Mouse (Mus musculus) layer of hippocampus, adult 2 months (tissue): Measurements from ENCODE around the gene R3hcc1l. TPM values are rescaled to one million over a fixed set of nuclear protein-coding genes. Genes with fewer than 3 reads are reported as not detected.

Experiments used
- DNase-seq, 2 experiments: peaks; one replicate each; pipeline ENCODE4 v3.0.0; 2022; ENCODE audit warnings: low spot score in 2 of 2
- H3K27ac ChIP-seq: fragments of 200-600 bp; 2 replicates; pipeline ENCODE4 v1.8.1; 2022
- H3K4me3 ChIP-seq: fragments of 200-600 bp; 2 replicates; pipeline ENCODE4 v1.8.1; 2022; ENCODE audit warnings: mild to moderate bottlenecking
- CTCF ChIP-seq: fragments of 200-600 bp; conservative IDR thresholded peaks from 2 replicates; pipeline ENCODE4 v1.8.1; 2022; ENCODE audit warnings: antibody characterized with exemption, mild to moderate bottlenecking, moderate library complexity
- long read RNA-seq, 2 experiments: library from polyadenylated mRNA; stranded (forward); transcript quantifications; one replicate each; pipeline ENCODE4 v2.0.0; 2021; ENCODE audit warnings: borderline mapping rate in 2 of 2
- total RNA-seq, 2 experiments: library from RNA; stranded (reverse); gene quantifications; 2 replicates each; pipeline ENCODE4 v1.2.3; 2021

The R3hcc1l gene
- total RNA-seq, result 10 to 100 TPM; 27.4 to 27.5 TPM
- long read RNA-seq, experiment 1, full-length matches to known transcripts, result 5 of 6 reads
- long read RNA-seq, experiment 1, partial matches to known transcripts, result 0 of 6 reads
- long read RNA-seq, experiment 1, other reads (novel, unspliced or antisense), result 1 of 6 reads
- long read RNA-seq, experiment 2, full-length matches to known transcripts, result 14 of 17 reads
- long read RNA-seq, experiment 2, partial matches to known transcripts, result 1 of 17 reads
- long read RNA-seq, experiment 2, other reads (novel, unspliced or antisense), result 2 of 17 reads

DNA sequence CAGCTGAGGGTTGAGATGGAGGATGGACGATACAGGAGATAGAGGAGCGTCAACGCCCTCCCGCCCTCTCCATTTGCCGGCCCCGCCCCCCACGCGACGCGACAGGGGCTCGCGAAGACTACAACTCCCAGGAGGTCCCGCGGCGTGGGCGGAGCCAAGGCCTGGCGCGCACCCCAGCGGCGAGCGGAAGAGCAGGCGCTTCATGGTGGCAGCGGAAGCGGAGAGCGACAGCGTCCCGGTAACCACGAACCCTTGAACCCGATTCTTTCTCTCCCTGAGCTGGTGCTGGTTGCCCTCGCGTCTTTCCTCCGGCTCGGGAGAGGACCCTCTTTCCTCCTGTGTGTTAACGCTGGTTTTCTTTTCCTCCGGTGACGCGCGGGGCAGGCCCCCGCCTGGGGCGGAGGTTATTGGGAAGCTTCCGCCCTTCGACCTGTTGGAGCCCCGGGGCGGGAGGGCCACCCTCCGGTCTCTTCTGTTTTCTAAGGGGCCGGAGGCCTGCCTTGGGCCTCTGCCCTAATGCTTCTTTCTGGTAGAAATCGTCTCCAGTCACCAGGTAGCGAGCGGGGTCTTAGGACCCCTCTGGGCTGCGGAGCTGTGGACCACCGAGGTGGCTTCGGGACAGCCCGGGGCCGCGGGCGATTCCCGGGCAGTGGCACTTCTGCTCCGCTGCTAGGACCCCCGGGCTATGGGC is at the start of gene R3hcc1l:
Gene R3hcc1l (plus strand): TSS at position 140 of the 691 bp plus-strand sequence.
- peak; percentile 96 to 98 for DNase-seq
- Histone ChIP-seq H3K4me3 (peak within 1 kb of the TSS; percentile 99), H3K27ac (peak within 1 kb of the TSS; percentile 94)
- TF ChIP-seq CTCF, result peak; percentile 80

DNA sequence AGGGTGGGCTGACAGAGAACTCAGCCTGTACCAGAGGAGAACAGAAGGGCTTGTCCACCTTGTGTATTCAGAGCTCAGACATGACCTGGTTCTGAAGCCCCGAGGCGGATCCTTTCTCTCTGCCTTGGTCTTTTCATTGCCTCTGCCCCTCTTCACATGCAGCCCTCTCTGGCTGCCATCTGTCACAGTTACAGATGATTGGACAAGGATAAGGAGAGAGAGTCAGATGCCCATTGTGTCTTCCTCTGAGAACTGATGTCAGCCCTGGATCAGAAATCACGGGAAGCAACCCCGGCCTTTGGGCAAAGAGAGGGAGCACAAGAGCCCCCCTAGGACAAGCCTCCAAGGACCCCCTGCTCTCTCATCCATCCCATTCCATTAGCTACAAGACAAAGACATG is 47.0 kb upstream of the R3hcc1l start:
- TF ChIP-seq CTCF, result no peak
- H3K4me3 ChIP-seq, result no peak overlapping the region
- no peak overlapping the region for H3K27ac ChIP-seq
- DNase-seq, result no peak

DNA sequence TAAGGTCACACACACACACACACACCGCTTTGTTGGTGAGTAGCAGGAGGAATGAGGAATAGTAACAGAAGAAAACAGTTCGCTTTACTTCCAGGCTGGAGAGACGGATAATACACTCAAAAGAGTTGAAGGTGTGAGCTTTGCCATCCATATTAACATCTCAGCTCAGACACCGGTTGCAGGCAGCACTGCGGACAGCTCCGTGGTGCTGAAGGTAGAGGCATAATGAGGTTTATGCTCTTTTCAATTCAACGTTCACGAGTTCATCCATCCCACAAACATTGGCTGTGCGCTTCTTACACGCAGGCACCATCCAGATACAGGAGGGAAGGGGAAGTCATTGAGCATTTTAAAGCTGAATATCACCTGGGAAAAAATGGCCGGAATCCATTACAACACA is 45.7 kb upstream of the R3hcc1l start:
- no peak overlapping the region for H3K4me3 ChIP-seq
- TF ChIP-seq CTCF, result no peak
- H3K27ac ChIP-seq, result no peak overlapping the region
- no peak for DNase-seq

DNA sequence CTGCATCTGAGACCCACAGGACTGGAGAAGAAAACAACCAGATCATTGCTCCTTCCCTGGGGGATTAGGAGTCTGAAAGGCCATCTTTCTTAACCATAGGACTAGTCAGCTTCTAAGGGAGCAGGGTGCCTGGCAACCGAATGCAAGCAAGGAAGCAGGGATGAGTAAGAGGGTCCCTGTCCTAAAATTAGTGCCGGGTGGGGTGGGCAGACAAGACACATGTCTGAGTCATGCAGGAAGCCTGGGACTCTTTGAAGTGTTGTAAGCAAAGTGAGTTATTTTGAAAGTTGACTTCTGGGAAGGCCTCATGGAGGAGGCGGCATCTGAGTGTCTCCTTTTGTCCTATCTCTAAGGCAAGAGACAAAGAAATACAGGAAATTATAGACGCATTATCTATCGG is 40.8 kb upstream of the R3hcc1l start:
- TF ChIP-seq CTCF, result no peak
- H3K4me3 ChIP-seq, result no peak overlapping the region
- DNase-seq, result peak in 1 of 2 experiments; percentile 8
- H3K27ac ChIP-seq, result no peak overlapping the region

DNA sequence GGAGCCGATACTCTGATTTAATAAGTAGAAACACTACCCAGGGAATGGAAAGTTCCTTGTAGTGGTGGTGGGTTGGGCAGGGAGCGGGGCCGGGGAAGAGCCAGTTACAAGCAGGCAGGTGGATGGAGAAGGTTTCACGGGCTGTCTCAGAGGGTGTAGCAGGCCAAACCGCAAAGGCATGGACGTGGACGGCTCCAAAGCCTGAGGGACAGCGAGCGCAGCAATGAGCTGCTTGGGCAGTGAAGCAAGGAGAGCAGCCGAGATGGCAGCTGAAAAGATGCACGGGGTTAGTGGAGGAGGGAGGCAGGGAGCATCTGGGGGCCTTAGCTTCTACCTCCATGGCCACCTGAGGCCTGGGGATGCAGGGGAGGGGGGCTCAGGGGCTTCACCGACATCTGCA is 40.3 kb upstream of the R3hcc1l start:
- DNase-seq, result no peak
- Histone ChIP-seq H3K4me3 (no peak overlapping the region), H3K27ac (no peak overlapping the region)
- no peak for TF ChIP-seq CTCF

DNA sequence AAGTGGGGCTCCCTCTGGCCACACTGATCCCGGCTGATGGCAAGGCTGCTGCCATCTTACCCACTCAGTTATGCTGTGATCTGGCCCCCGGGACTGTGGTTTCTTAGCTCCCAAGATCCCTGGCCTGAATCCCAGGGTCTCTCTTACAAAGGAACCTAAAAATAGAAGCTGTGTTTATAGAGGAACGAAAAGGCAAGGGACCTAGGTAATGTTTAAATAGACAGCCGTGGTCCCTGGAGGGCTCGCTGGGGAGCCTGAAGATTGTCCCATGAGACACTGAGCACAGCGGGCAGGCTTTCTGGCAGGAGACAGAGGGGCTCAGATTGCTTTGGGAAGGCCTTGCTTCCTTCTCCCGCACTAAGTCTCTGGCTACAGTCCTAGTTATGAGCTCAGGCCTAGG is 33.1 kb upstream of the R3hcc1l start:
- Histone ChIP-seq H3K27ac (no peak overlapping the region), H3K4me3 (no peak overlapping the region)

DNA sequence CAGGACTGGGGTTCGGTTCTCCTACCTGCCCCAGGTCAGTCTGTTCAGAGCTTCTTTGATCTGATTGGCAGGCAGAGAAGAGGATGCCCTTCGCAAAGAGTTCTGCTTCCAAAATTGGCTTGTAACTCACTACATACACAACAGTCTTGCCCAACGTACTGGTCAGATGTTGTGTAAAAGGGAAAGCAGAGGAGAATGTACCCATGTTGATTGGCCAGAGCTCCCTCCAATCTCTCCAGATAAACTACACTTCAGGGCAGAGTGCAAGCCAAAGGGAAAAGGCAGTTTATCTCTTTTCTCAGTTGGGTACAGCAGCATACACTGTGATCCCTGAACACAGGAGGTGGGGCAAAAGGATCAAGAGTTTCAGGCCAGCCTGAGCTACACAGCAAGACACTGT is 31.3 kb upstream of the R3hcc1l start:
- TF ChIP-seq CTCF, result no peak
- Histone ChIP-seq H3K27ac (no peak overlapping the region), H3K4me3 (no peak overlapping the region)
- DNase-seq, result no peak

More for the DNA sequence above, 33.1 kb upstream of the R3hcc1l start:
- no peak for DNase-seq
- no peak for TF ChIP-seq CTCF

DNA sequence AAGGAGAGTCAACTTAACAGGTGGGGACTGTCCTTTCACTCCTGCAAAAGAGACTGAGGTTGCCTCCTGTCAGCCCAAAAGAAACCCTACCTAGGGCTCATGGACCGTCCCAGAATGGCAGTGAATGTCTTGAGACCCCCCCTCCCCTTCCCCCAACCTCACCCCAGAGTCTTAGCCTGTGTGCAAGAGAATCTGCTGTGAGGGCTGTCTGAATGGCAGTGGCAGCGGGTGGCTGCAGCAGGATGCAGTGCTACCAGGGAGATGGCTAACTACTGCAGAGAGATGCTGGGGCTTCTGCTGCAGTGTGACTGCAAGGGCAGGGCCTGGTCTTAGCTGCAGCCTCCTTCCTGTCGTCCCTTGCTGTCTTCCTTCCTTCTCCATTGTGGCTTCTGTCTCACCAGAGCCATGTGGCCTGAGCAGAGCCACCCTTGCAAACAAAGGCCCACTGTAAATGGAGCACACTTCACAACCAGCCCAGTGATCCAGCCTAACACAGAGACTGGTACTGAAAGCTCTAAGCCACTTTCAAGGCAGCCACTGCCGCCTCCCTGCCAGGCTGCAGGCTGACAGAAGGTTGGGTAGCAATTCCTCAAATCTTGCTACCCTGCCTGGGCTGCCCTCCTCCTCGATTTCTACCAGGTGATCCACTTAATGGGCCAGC is 25.2 kb upstream of the R3hcc1l start:
- Histone ChIP-seq H3K4me3 (no peak overlapping the region), H3K27ac (peak overlapping the region; percentile 85)
- peak in 1 of 2 experiments; percentile 24 for DNase-seq
- TF ChIP-seq CTCF, result no peak

DNA sequence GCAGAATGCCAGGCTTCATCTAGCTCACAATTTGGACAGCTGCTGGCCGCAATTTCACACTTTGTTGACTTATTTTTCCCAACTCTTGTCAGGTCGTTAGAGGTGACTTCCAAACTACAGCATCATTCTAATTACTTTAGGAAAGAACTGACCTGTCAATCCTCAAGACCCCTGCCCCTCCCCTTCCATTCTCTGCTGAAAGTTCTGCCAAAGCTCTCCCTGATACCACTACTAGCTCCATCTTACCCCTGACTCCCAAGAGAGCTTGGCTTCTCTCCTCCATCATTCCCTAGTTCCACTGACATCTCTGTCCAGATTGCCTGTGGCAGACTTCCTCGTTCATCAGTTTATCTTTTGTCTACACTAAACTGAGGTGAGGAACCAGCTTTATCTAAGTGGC is 14.4 kb upstream of the R3hcc1l start:
- no peak overlapping the region for H3K4me3 ChIP-seq
- DNase-seq, result no peak
- TF ChIP-seq CTCF, result no peak
- H3K27ac ChIP-seq, result no peak overlapping the region

DNA sequence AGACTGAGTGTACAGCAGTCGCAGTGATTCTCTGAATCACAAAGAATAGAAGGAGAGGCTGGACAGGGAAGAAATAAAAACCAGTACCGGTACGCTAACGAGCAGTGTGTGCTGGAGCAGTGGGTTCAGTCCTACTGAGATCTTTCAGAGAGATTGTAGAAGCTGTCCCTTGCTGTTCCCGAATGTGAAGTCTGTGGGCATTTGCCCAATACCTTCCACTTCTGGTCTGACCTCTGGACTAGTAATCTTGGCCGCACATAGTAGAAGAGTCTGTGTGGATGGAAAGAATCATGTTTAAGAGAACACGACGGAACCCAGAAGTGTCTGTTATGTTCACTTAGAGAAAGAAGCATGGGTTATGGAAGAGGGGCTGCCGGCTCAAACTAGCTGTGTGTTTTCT is 8.9 kb upstream of the R3hcc1l start:
- Histone ChIP-seq H3K27ac (no peak overlapping the region), H3K4me3 (no peak overlapping the region)
- DNase-seq, result no peak
- no peak for TF ChIP-seq CTCF

DNA sequence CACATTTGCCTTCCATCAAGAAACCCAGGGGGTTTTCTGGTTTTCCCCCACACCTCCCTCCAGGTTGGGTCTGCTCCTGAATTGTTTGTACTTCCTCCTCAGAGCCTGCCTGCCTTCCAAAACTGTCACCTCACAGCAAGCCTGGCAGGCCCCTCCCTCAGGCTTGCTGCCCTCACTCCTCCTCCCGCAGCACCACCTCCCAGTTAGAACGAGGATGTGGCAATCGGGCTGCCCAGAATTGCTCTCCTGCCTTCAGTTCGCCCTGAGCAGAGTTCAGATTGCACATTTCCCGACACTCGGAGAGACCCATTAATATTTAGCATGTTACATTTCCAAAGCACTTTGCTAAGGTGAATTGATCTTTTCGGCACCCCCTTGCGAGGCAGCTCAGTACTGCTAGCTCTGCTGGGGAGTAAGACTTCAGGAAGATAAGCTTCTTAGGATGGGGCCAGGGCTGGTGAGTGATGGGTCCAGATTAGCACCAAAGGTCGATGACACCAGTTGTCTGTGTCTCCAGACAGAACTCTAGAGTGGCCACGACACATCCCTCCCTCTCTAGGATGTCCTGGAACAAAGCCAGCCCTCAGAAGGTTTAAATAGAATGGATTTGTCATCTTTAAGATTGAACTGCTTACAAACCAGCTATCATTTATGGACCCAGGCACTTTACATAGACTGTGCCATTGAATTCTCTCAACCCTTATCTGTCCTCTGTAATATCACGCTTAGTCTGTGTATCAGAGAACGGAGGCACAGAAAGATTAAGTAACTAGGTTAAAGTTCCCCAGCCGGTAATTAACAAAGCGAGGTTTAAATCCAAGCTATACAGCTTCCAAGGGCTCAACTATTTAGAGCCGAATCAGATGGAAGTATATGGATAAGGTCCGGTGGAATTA is 8.0 kb upstream of the R3hcc1l start:
- Histone ChIP-seq H3K4me3 (no peak overlapping the region), H3K27ac (no peak overlapping the region)
- DNase-seq, result no peak
- peak; percentile 25 for TF ChIP-seq CTCF

DNA sequence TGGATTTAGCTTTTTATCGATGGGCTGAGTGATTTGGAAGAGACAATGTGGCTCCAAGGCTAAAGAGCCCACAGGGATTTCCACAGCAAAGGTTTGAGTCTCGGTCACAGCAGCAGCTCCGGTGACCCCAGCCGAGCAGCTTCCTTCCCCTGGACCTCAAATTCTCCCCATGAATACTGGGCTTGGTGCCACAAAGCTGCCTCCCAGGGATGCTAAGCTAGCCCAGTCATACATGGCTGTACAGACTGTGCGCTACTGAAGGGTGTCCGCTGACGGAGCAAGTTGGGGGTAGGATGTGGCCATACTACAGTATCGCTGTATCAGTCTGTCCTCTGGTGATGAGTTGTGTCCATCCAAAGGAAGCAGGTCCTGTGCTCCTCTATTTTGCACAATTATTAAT is 2.9 kb upstream of the R3hcc1l start:
- no peak for DNase-seq
- no peak for TF ChIP-seq CTCF
- no peak overlapping the region for H3K4me3 ChIP-seq
- no peak overlapping the region for H3K27ac ChIP-seq

DNA sequence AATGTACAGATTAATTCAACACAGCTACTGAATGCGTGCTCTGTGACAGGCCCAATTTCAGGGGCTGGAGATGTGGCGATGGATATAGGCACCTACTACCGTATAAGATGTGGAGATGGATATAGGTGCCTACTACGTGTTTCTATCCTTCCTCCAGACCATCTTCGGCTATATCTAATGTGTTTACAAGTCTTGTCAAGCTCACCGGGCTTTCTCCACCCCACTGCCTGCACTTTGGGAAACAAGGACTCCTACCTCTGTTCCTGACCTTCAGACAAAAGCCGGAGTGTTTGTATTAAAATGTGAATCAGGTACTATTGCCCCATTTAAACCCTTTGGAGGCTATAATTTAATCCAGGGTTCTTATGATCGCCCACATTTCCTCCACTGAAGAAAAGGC is 2.4 kb upstream of the R3hcc1l start:
- no peak for TF ChIP-seq CTCF
- Histone ChIP-seq H3K4me3 (no peak overlapping the region), H3K27ac (no peak overlapping the region)
- DNase-seq, result no peak
